Mouse (Mus musculus): ENCODE data around the gene Klhdc8a.
"Not testable (repeated sequence)": the region's sequence is repeated elsewhere in the genome, so short reads cannot be mapped to it uniquely, and the experiment has no call there.

The Klhdc8a gene

DNA sequence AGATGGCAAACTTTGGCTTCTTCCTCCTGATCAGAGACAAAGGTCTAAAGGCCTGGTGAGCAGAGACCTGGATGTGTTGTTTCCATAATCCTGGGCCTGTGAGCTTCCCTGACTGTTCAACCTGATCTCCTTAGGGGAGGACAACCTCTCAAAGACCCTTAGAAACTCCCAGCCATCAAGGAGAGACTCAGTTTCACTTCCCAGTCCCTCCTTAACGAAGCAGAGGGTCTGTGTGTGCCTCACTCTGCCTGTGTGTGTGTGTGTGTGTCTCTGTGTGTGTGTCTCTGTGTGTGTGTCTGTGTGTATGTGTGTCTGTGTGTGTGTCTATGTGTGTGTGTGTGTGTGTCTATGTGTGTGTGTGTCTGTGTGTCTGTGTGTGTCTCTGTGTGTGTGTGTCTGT is 45.2 kb downstream of the Klhdc8a start:
- DNase-seq (ENCODE audit: low read depth, low spot score), result no peak

DNA sequence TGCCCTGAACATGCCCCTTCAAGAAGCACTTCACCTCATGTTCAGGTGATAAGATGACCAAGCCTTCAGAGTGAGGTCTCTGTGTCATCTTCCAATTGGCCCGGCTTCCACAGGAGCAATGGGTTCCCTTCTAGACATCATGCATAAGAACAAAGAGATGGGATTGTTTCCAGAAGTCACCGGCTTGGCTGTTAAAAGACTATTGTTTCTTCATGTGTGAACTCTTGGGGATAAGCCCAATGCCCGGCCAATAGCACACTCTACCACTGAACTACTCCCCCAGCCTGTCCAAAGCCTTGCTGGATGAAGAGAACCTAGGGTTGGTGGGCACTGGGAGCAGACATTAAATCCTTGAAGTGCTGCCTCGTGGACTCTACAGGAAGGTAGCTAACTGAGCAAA is 47.1 kb downstream of the Klhdc8a start:
- DNase-seq (ENCODE audit: low read depth, low spot score), result no peak

DNA sequence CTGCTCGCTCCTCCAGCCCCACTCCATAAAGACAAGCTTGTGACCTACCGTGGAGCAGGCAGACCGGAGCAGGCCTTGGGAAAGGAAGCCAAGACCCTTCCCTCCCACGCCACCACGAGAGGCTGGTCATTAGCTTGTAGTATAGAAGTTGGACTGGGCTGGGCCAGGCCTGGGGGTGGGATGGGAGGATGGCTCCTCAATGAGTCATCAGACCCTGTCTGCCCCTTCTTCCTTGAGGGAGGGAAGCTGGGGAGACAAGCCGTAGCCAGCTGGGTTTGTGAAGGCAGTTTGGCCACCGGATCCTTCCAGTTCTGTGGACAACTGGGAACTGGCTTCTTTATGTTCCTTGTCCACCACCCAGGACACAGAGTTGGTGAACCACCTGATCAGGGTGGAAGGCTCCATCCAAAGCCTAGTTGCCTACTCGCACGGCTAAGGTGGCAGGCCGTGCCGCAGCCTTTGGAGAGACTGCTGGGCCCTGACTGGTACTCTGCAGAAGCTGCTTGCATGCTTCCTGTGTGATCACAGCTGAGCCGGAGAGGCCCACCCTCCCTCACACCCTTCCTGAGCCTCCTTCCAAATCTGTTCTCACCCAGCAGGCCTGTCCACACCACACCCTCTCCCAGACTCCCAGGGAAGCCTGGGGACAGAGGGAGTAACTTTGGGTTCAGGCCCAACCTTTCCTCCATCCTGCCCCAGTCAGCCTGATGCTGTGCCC is 47.9 kb downstream of the Klhdc8a start:
- DNase-seq (ENCODE audit: low read depth, low spot score), result no peak

DNA sequence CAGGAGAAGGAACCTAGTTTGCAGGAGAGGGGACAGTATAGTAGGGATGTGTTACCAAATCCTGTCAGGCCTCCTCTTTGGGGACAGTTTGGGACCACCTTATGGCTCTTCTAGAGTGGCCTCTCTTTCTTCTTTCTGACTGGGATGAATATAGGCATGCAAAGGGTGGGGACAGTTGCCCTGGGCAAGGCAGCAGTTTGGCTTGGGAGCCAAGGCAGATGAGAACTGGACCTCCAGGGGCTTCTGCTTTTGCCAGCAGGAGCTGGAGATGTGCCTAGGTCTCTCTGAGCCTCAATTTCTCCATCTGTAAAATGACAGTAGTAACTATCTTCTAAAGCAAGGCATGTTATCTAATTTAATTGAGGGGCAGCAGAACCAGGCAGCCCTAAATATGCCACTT is 48.5 kb downstream of the Klhdc8a start:
- DNase-seq (ENCODE audit: low read depth, low spot score), result no peak

DNA sequence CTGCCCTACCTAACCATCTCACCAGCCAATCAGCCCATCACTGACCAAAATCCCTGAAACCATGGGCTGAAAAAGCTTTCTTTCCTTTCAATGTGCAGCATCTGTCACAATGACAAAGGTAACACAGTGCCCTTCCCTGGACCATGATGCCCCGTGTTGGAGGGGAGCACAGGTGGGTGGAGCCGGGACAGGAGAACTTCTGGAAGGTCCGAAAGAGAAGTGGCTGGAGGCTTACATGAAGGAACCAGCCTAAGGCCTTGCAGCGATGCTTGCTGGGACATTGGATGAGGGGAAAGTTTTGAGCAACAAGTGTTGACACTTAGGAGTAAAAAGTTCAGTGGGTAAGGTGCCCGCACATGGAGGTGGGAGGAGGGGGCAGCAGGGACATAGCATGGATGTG is 50.0 kb downstream of the Klhdc8a start:
- no peak for DNase-seq (ENCODE audit: low read depth, low spot score)

DNA sequence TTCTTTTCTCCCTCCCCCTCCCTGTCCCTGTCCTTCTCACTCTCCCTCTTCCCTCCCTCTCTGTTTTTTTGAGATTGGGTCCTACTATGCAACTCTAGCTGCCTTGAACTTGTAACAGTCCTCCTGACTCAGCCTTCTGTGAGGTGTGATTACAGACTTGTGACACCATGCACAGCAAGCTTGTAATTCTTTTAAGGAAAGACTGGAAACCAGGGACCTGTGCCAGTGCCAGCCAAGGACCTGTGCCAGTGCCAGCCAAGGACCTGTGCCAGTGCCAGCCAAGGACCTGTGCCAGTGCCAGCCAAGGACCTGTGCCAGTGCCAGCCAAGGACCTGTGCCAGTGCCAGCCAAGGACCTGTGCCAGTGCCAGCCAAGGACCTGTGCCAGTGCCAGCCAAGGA is 50.6 kb downstream of the Klhdc8a start:
- not testable (repeated sequence) for DNase-seq (ENCODE audit: low read depth, low spot score)

DNA sequence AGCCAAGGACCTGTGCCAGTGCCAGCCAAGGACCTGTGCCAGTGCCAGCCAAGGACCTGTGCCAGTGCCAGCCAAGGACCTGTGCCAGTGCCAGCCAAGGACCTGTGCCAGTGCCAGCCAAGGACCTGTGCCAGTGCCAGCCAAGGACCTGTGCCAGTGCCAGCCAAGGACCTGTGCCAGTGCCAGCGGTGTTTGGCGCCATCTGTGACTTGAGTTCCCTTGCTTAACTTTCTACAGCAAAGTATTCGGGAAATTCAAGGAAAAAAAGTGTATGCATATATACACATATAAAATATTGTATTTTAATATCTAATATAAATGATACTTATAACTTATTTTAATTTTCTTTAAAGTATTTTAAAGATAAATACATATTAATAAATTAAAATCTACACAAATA is 51.2 kb downstream of the Klhdc8a start:
- DNase-seq (ENCODE audit: low read depth, low spot score), result not testable (repeated sequence)

DNA sequence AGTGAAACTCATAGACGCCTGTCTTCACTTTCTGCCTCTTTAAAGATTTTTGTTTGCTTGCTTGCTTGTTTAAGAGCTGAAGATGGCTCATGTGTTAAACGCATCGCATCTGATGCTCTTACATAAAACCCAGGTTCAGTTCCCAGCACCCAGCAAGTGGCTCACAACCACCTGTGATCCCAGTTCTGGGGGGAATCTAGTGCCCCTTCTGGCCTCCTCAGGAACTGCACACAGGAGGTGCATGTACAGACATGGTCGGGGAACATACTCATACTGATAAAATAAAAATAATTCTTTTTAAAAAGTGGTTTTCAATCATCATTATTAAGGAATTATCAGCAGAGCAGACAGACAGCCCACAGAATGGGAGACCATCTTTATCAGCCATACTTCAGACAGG is 52.6 kb downstream of the Klhdc8a start:
- no peak for DNase-seq (ENCODE audit: low read depth, low spot score)

DNA sequence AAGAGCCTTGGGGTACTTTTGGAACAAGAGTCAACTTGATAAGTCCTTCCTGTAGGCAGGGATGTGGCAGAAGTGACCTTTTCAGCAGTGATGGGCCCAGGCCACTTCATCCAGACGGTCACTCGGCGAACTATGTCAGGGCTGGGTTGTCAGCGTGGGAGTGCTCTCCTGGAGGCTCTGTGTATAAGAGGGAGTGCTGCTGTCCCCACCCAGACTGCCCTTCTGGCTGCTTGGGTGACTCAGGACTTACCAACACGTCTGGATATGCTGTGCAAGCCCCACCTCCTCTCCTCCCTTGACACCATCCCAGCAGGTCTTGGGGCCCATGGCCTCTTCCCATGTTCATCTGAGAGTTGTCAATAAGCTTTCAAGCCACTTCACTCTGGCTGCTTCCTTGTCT is 55.0 kb downstream of the Klhdc8a start:
- DNase-seq (ENCODE audit: low read depth, low spot score), result no peak

DNA sequence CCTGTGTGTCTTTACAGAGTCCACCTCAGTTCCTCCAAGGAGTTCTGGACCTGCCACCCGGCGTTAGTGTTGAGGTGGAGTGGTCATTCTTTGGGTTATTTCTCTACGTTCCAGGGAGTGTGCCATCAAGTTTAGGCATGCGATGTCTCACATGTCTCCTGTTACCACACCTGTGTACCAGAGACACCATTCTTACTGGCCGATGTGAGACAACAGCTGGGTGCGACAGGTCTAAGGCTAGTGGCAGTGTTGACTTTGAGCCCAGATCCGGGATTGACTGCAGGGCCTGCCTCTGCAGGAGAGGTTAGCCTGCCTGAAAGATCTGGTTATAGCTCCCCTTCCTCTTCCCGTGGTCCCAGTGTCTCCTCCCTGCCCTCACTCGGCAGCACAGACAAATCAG is 55.8 kb downstream of the Klhdc8a start:
- no peak for DNase-seq (ENCODE audit: low read depth, low spot score)

DNA sequence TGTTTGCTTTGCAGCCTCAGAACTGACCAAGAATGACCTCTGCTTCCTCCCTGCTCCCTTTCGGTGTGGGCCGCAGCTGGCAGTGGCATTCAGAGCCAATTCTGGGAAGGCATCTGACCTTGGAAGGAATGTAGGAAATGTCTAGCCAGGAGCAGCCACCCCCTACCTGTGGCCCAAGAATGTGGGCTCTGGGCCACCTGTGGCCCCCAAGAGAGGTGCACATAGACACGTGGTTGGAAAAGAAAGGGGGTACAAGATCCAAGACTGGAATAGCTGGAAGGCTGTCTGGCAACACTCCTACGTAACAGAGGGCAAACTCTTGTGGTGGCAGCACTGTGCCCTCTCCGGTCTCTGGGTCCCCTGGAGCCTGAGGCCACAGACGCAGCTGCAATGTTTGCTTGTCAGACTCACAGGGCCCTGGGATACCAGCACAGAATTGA is 56.8 kb downstream of the Klhdc8a start:
- DNase-seq (ENCODE audit: low read depth, low spot score), result no peak

DNA sequence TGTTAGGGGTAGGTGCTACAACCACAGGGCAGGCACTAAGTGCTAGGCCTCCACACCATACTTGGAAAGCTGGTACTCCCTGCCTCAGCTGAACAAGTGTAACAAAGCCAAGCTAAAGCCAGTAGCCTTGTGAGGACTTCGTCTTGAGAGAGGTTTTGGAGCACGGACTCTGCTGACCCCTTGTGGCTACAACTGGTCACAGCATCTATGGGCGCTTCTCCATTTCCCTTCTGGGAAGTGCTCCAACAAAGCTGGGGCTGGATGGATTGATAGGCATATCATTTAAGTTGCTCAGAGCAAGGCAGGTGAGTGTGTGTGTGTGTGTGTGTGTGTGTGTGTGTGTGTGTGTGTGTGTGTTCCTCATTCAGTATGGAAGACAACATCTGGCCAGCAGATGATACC is 57.4 kb downstream of the Klhdc8a start:
- peak; percentile 89 for DNase-seq (ENCODE audit: low read depth, low spot score)

DNA sequence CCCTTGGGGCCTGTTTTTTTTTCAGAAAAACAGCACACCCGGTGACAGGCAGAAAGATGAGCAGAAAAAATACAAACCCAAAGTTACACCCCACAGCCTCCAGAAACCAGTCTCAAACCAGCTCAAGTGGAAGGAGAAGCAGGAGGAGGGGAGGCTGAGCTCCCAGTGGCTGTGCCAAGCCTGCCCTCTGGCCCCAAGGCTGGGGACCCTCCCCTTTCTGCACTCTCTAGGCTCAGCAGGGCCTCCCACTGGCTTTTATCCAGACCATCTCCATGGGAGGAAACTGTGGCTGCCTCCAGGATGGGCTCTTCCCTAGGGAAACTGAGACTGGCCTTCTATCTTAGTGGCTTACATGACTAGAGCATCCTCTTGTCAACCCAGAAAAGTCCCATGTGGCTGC is 58.4 kb downstream of the Klhdc8a start:
- DNase-seq (ENCODE audit: low read depth, low spot score), result no peak
